Mouse (Mus musculus) ES-E14 (cell line): ENCODE results near the gene Ppp1r14b. TPM values are rescaled to one million over a fixed set of nuclear protein-coding genes. Genes with fewer than 3 reads are reported as not detected.

Experiments used
- DNase-seq: peaks from one replicate; pipeline ENCODE4 v3.0.0-alpha.2; 2013; ENCODE audit warnings: low read depth, low spot score
- H3K27ac ChIP-seq: 2 replicates; pipeline ENCODE4 v1.5.1; 2012; ENCODE audit warnings: low read depth, mild to moderate bottlenecking, low read length, moderate library complexity, mixed read lengths; ENCODE audit not compliant: poor library complexity, insufficient read depth, severe bottlenecking
- H3K36me3 ChIP-seq: 2 replicates; pipeline ENCODE4 v1.6.1; 2012; ENCODE audit warnings: mild to moderate bottlenecking, low read length, moderate library complexity, mixed read lengths; ENCODE audit not compliant: control insufficient read depth, poor library complexity, insufficient read depth, severe bottlenecking
- H3K4me1 ChIP-seq, 2 experiments: fragments of 150-350 bp in 1 of 2; sonication (generic) in 1 of 2; 2 replicates each; pipeline ENCODE4 v1.6.1; 2012; ENCODE audit warnings: low read length in 2 of 2, mild to moderate bottlenecking in 1 of 2, mixed read lengths in 1 of 2; ENCODE audit not compliant: control insufficient read depth in 2 of 2, insufficient read depth in 2 of 2, poor library complexity in 1 of 2
- H3K4me3 ChIP-seq, 2 experiments: fragments of 150-350 bp in 1 of 2; sonication (generic) in 1 of 2; 2 replicates each; pipeline ENCODE4 v1.5.1; 2012; ENCODE audit warnings: low read length in 2 of 2, low read depth in 1 of 2, mild to moderate bottlenecking in 1 of 2, mixed read lengths in 1 of 2; ENCODE audit not compliant: insufficient read depth in 1 of 2, poor library complexity in 1 of 2, severe bottlenecking in 1 of 2
- H3K9ac ChIP-seq: 2 replicates; pipeline ENCODE4 v1.6.1; 2012; ENCODE audit warnings: low read depth, mild to moderate bottlenecking, low read length, mixed read lengths; ENCODE audit not compliant: poor library complexity, insufficient read depth, severe bottlenecking
- H3K9me3 ChIP-seq: fragments of 150-350 bp; sonication (generic); 2 replicates; pipeline ENCODE4 v1.6.1; 2012; ENCODE audit warnings: low read depth, mild to moderate bottlenecking, low read length; ENCODE audit not compliant: control insufficient read depth, insufficient read depth
- CHD2 ChIP-seq: IDR thresholded peaks from 2 replicates; pipeline ENCODE4 v1.6.1; 2014; ENCODE audit warnings: mild to moderate bottlenecking, low read depth, low read length, inconsistent platforms
- HCFC1 ChIP-seq: IDR thresholded peaks from 2 replicates; pipeline ENCODE4 v1.6.1; 2012; ENCODE audit warnings: low read length, inconsistent platforms, borderline replicate concordance; ENCODE audit not compliant: insufficient read depth
- MAFK ChIP-seq: IDR thresholded peaks from 2 replicates; pipeline ENCODE4 v1.6.1; 2014; ENCODE audit warnings: mild to moderate bottlenecking, low read depth, low read length, inconsistent platforms; ENCODE audit not compliant: insufficient read depth
- ZC3H11A ChIP-seq: IDR thresholded peaks from 2 replicates; pipeline ENCODE4 v1.6.1; 2012; ENCODE audit warnings: low read depth, mild to moderate bottlenecking, inconsistent platforms, low read length, borderline replicate concordance
- ZNF384 ChIP-seq: IDR thresholded peaks from 2 replicates; pipeline ENCODE4 v1.6.1; 2012; ENCODE audit warnings: low read depth, low read length, inconsistent platforms
- in situ Hi-C, 2 experiments: fragments of 600-800 bp; cut with MboI; formaldehyde crosslinking; loops; one replicate each; pipeline ENCODE4 v1.15.1; 2025; ENCODE audit warnings: low sequenced_read_pairs in 2 of 2, inconsistent platforms in 1 of 2; ENCODE audit not compliant: unreplicated experiment in 2 of 2
- total RNA-seq: library from RNA; depleted of rRNA; stranded (reverse); fragments of 300-350 nt; gene quantifications from 2 replicates; pipeline ENCODE4 v1.2.3, GENCODE M21; 2012; rRNA removed

Gene Ppp1r14b
- total RNA-seq = 365 and 385 TPM in 2 replicates

GRCm38 (mm10) chr19:6974211-6975205 is at the start of gene Ppp1r14b:
Gene Ppp1r14b, plus strand, starts transcription at chr19:6974968.
- Histone ChIP-seq H3K36me3 (peaks cover 22% of the 10 kb centered on the region), H3K27ac (peak within 1 kb of the TSS; percentile 74), H3K9me3 (no peaks in the 10 kb centered on the region), H3K4me1 (peaks cover 5 to 35% of the 10 kb centered on the region in 2 experiments), H3K9ac (peak within 1 kb of the TSS; percentile 88), H3K4me3 (peak within 1 kb of the TSS; percentile 79 to 100)
- peak; percentile 82 for TF ChIP-seq HCFC1
- TF ChIP-seq CHD2 = no peak
- no peak for TF ChIP-seq MAFK
- no peak for TF ChIP-seq ZNF384
- TF ChIP-seq ZC3H11A = no peak
- peak; percentile 91 for DNase-seq
- in situ Hi-C loops = no loop called here

- no peak within 1 kb of the TSS for H3K27ac ChIP-seq
- no peak for DNase-seq
- in situ Hi-C loops = no loop called here
- H3K4me1 ChIP-seq = peaks cover 3 to 15% of the 10 kb centered on the region in 2 experiments
- TF ChIP-seq ZNF384 = no peak
- no peak for TF ChIP-seq ZC3H11A
- no peak for TF ChIP-seq MAFK
- no peak for TF ChIP-seq CHD2
- TF ChIP-seq HCFC1 = no peak
- H3K4me3 ChIP-seq = peak within 1 kb of the TSS; percentile 42 to 46
- no peaks in the 10 kb centered on the region for H3K36me3 ChIP-seq
- H3K9me3 ChIP-seq = no peaks in the 10 kb centered on the region
- peak within 1 kb of the TSS; percentile 59 for H3K9ac ChIP-seq
Measured at GRCm38 (mm10) chr19:6925307-6925573, 49.5 kb upstream of the Ppp1r14b start, which contains the start of gene Catsperz. Gene Catsperz, minus strand, starts transcription at chr19:6925380.

- Histone ChIP-seq H3K27ac (no peak overlapping the region), H3K4me1 (peaks cover 3 to 15% of the 10 kb centered on the region in 2 experiments), H3K9ac (peak overlapping the region; percentile 59), H3K4me3 (peak overlapping the region; percentile 28 to 46), H3K36me3 (no peaks in the 10 kb centered on the region), H3K9me3 (no peaks in the 10 kb centered on the region)
- no peak for TF ChIP-seq ZC3H11A
- TF ChIP-seq MAFK = no peak
- no peak for TF ChIP-seq HCFC1
- TF ChIP-seq ZNF384 = no peak
- no peak for TF ChIP-seq CHD2
- in situ Hi-C loops = no loop called here
- no peak for DNase-seq
Measured at GRCm38 (mm10) chr19:6925611-6926329, 49.0 kb upstream of the Ppp1r14b start.

GRCm38 (mm10) chr19:6926559-6927255 is 48.1 kb upstream of the Ppp1r14b start:
- H3K9ac ChIP-seq = no peak overlapping the region
- H3K9me3 ChIP-seq = no peaks in the 10 kb centered on the region
- no peak for TF ChIP-seq MAFK
- no peak for TF ChIP-seq HCFC1
- no peak for TF ChIP-seq ZNF384
- TF ChIP-seq CHD2 = no peak
- TF ChIP-seq ZC3H11A = no peak
- no peak overlapping the region for H3K27ac ChIP-seq
- DNase-seq = no peak
- H3K4me1 ChIP-seq = peaks cover 4 to 22% of the 10 kb centered on the region in 2 experiments
- in situ Hi-C loops = no loop called here
- no peak overlapping the region for H3K4me3 ChIP-seq
- no peaks in the 10 kb centered on the region for H3K36me3 ChIP-seq
